Mouse (Mus musculus): ENCODE measurements around the gene Tmem268. TPM values are rescaled to one million over a fixed set of nuclear protein-coding genes. Genes with fewer than 3 reads are reported as not detected.

Tmem268 gene
- total RNA-seq, 2 experiments from 2014 or later = 2.6 to 5.0 TPM

GRCm38 (mm10) chr4:63553789-63554576 is 4.6 kb upstream of the Tmem268 start:
- ATAC-seq (replicated peaks; ENCODE audit: low FRiP score, poor library complexity, severe bottlenecking) = no peak

GRCm38 (mm10) chr4:63554616-63555015 is 4.0 kb upstream of the Tmem268 start:
- ATAC-seq (replicated peaks; ENCODE audit: low FRiP score, poor library complexity, severe bottlenecking) = no peak

GRCm38 (mm10) chr4:63555111-63555510 is 3.5 kb upstream of the Tmem268 start:
- no peak for ATAC-seq (replicated peaks; ENCODE audit: low FRiP score, poor library complexity, severe bottlenecking)

- no peak for ATAC-seq (replicated peaks; ENCODE audit: low FRiP score, poor library complexity, severe bottlenecking)
These were observed 1.9 kb upstream of the Tmem268 start for GRCm38 (mm10) chr4:63556665-63557064.

- no peak for ATAC-seq (replicated peaks; ENCODE audit: low FRiP score, poor library complexity, severe bottlenecking)
These were observed 1.2 kb upstream of the Tmem268 start for GRCm38 (mm10) chr4:63557124-63558059.

- ATAC-seq (replicated peaks; ENCODE audit: low FRiP score, poor library complexity, severe bottlenecking) = no peak
These were observed 631 bp downstream of the Tmem268 start for GRCm38 (mm10) chr4:63559127-63559697.

GRCm38 (mm10) chr4:63560079-63560478 is 1.5 kb downstream of the Tmem268 start:
- no peak for ATAC-seq (replicated peaks; ENCODE audit: low FRiP score, poor library complexity, severe bottlenecking)

- ATAC-seq (replicated peaks; ENCODE audit: low FRiP score, poor library complexity, severe bottlenecking) = no peak
These were observed 3.5 kb downstream of the Tmem268 start for GRCm38 (mm10) chr4:63561861-63562675.

GRCm38 (mm10) chr4:63562742-63563141 is 4.2 kb downstream of the Tmem268 start:
- ATAC-seq (replicated peaks; ENCODE audit: low FRiP score, poor library complexity, severe bottlenecking) = no peak

- ATAC-seq (replicated peaks; ENCODE audit: low FRiP score, poor library complexity, severe bottlenecking) = no peak
These were observed 9.3 kb downstream of the Tmem268 start for GRCm38 (mm10) chr4:63567712-63568390.

- no peak for ATAC-seq (replicated peaks; ENCODE audit: low FRiP score, poor library complexity, severe bottlenecking)
These were observed 10.7 kb downstream of the Tmem268 start for GRCm38 (mm10) chr4:63569322-63569721.

- ATAC-seq (replicated peaks; ENCODE audit: low FRiP score, poor library complexity, severe bottlenecking) = no peak
These were observed 11.7 kb downstream of the Tmem268 start for GRCm38 (mm10) chr4:63570208-63570781.

GRCm38 (mm10) chr4:63572621-63573020 is 14.0 kb downstream of the Tmem268 start:
- ATAC-seq (replicated peaks; ENCODE audit: low FRiP score, poor library complexity, severe bottlenecking) = no peak

- no peak for ATAC-seq (replicated peaks; ENCODE audit: low FRiP score, poor library complexity, severe bottlenecking)
These were observed 21.1 kb downstream of the Tmem268 start for GRCm38 (mm10) chr4:63579649-63580048.

- ATAC-seq (replicated peaks; ENCODE audit: low FRiP score, poor library complexity, severe bottlenecking) = no peak
These were observed 21.5 kb downstream of the Tmem268 start for GRCm38 (mm10) chr4:63580078-63580477.

- no peak for ATAC-seq (replicated peaks; ENCODE audit: low FRiP score, poor library complexity, severe bottlenecking)
These were observed 24.0 kb downstream of the Tmem268 start for GRCm38 (mm10) chr4:63582580-63582979.

GRCm38 (mm10) chr4:63585216-63585615 is 26.6 kb downstream of the Tmem268 start:
- ATAC-seq (replicated peaks; ENCODE audit: low FRiP score, poor library complexity, severe bottlenecking) = no peak

- no peak for ATAC-seq (replicated peaks; ENCODE audit: low FRiP score, poor library complexity, severe bottlenecking)
These were observed 27.7 kb downstream of the Tmem268 start for GRCm38 (mm10) chr4:63586240-63586639.

GRCm38 (mm10) chr4:63589987-63590386 is 31.4 kb downstream of the Tmem268 start:
- no peak for ATAC-seq (replicated peaks; ENCODE audit: low FRiP score, poor library complexity, severe bottlenecking)

Data from erythroblast, adult 5-6 weeks (primary cell).